Mouse (Mus musculus) neural tube, embryonic 12.5 days (tissue): ENCODE data around the gene Tomm5. TPM values are rescaled to one million over a fixed set of nuclear protein-coding genes. Genes with fewer than 3 reads are reported as not detected.
"Not testable (repeated sequence)": the region's sequence is repeated elsewhere in the genome, so short reads cannot be mapped to it uniquely, and the experiment has no call there.

Source experiments
- ATAC-seq: fragments of 200-750 bp; cut with Nextera tagmentation; 2 replicates; pipeline ENCODE4 v1.8.0; 2017; ENCODE audit warnings: low read depth, mild to moderate bottlenecking, moderate TSS enrichment, moderate library complexity; ENCODE audit not compliant: low FRiP score
- H3K27ac ChIP-seq: fragments of 300-500 bp; sonication (generic); 2 replicates; pipeline ENCODE4 v1.5.1; 2016
- H3K27me3 ChIP-seq: fragments of 300-500 bp; sonication (generic); replicated peaks from 2 replicates; pipeline ENCODE4 v1.6.1; 2016; ENCODE audit warnings: mild to moderate bottlenecking
- H3K36me3 ChIP-seq: fragments of 300-500 bp; sonication (generic); 2 replicates; pipeline ENCODE4 v1.6.1; 2016; ENCODE audit warnings: mild to moderate bottlenecking
- H3K4me1 ChIP-seq: fragments of 300-500 bp; sonication (generic); 2 replicates; pipeline ENCODE4 v1.6.1; 2016
- H3K4me2 ChIP-seq: fragments of 300-500 bp; sonication (generic); replicated peaks from 2 replicates; pipeline ENCODE4 v1.6.1; 2016; ENCODE audit warnings: mild to moderate bottlenecking
- H3K4me3 ChIP-seq: fragments of 300-500 bp; sonication (generic); 2 replicates; pipeline ENCODE4 v1.5.1; 2016
- H3K9ac ChIP-seq: fragments of 300-500 bp; sonication (generic); 2 replicates; pipeline ENCODE4 v1.6.1; 2016; ENCODE audit warnings: mild to moderate bottlenecking
- H3K9me3 ChIP-seq: fragments of 300-500 bp; sonication (generic); 2 replicates; pipeline ENCODE4 v1.6.1; 2016; ENCODE audit warnings: mild to moderate bottlenecking
- WGBS: fragments of 180-500 bp; shearing (Covaris S2); methylation state at CpG from one replicate; pipeline ENCODE4 v1.1.7; 2016; 5-methylcytosine and 5-hydroxymethylcytosine counted together
- polyA plus RNA-seq: library from polyadenylated mRNA; unstranded; fragments of >200 nt; fragmentation: Nextera tagmentation; extraction: Ambion mirVana; gene quantifications from 2 replicates; pipeline ENCODE4 v1.2.1, GENCODE M21; 2016

Tomm5 gene
- polyA plus RNA-seq, 1 experiment from 2014 or later, result 150 TPM

GRCm38 (mm10) chr4:45063836-45064235, 44.1 kb downstream of the Tomm5 start:
- H3K4me3 ChIP-seq, H3K9me3 ChIP-seq, H3K4me1 ChIP-seq, H3K9ac ChIP-seq, H3K4me2 ChIP-seq, H3K27ac ChIP-seq, ATAC-seq, H3K27me3 ChIP-seq: not testable (repeated sequence)
- 92% methylated on average over 1 of the region's 1 CpGs for WGBS
- H3K36me3 ChIP-seq, result peaks cover 22% of the 10 kb centered on the region; the same call in 1 of the 2 replicates

- no peaks in the 10 kb centered on the region for H3K9me3 ChIP-seq
- H3K27ac ChIP-seq, result no peak overlapping the region
- 91% methylated on average over 8 of the region's 8 CpGs for WGBS
- H3K27me3 ChIP-seq, result no peaks in the 10 kb centered on the region
- no peak overlapping the region for H3K4me2 ChIP-seq
- no peaks in the 10 kb centered on the region for H3K4me1 ChIP-seq
- H3K9ac ChIP-seq, result no peak overlapping the region
- peaks cover 37% of the 10 kb centered on the region for H3K36me3 ChIP-seq
- no peak overlapping the region for H3K4me3 ChIP-seq
- no peak for ATAC-seq
Measured at GRCm38 (mm10) chr4:45055451-45055850, 52.5 kb downstream of the Tomm5 start.

Other genes with a start within 250 kb of the Tomm5 start
- gene Grhpr, start 126.7 kb downstream of the Tomm5 start, polyA plus RNA-seq, result 38.9 and 39.1 TPM in 2 replicates
- gene Zbtb5, start 95.7 kb downstream of the Tomm5 start, polyA plus RNA-seq, result 43.6 and 46.2 TPM in 2 replicates
- 43.7 and 47.5 TPM in 2 replicates for gene Polr1e, start 89.5 kb downstream of the Tomm5 start, polyA plus RNA-seq
- gene Fbxo10, start 23.5 kb downstream of the Tomm5 start, polyA plus RNA-seq, result 15.9 and 16.0 TPM in 2 replicates
- gene Frmpd1, start 76.8 kb upstream of the Tomm5 start, polyA plus RNA-seq, result 4.1 and 5.5 TPM in 2 replicates
- gene Trmt10b, start 189.0 kb upstream of the Tomm5 start, polyA plus RNA-seq, result 18.7 and 22.1 TPM in 2 replicates
- gene Dcaf10, start 234.0 kb upstream of the Tomm5 start, polyA plus RNA-seq, result 15.1 and 15.6 TPM in 2 replicates
- 66.1 and 66.4 TPM in 2 replicates for gene Exosc3, start 234.6 kb upstream of the Tomm5 start, polyA plus RNA-seq